Mouse (Mus musculus): ENCODE measurements around the gene Ldlrad2. TPM values are rescaled to one million over a fixed set of nuclear protein-coding genes. Genes with fewer than 3 reads are reported as not detected.
"Not testable (repeated sequence)": the region's sequence is repeated elsewhere in the genome, so short reads cannot be mapped to it uniquely, and the experiment has no call there.

Ldlrad2 gene
- total and polyA plus RNA-seq, 3 experiments: not detected

GRCm38 (mm10) chr4:137590961-137591360 lies 16.6 kb upstream of the Ldlrad2 start:
- ATAC-seq (ENCODE audit: extremely low read depth, insufficient number of reproducible peaks, low FRiP score, poor library complexity, severe bottlenecking): no peak
- no peak for TF ChIP-seq CTCF (IDR thresholded peaks at IDR 0.05; ENCODE audit: low read depth, low read length)
- no peak for TF ChIP-seq POLR2AphosphoS5 (IDR thresholded peaks at IDR 0.05; ENCODE audit: insufficient replicate concordance, low read depth, low read length)
- TF ChIP-seq TAL1 (conservative IDR thresholded peaks at IDR 0.05; ENCODE audit: low read depth, low read length): no peak
- no peak for TF ChIP-seq GATA1 (IDR thresholded peaks at IDR 0.05; ENCODE audit: borderline replicate concordance, low read length)
- TF ChIP-seq GATA2 (IDR thresholded peaks at IDR 0.05; ENCODE audit: borderline replicate concordance, low read depth, low read length): no peak

GRCm38 (mm10) chr4:137589586-137589985 lies 15.2 kb upstream of the Ldlrad2 start:
- H3K36me3 ChIP-seq (replicated peaks): no peaks in the 10 kb centered on the region
- no peak for ATAC-seq (ENCODE audit: extremely low read depth, insufficient number of reproducible peaks, low FRiP score, poor library complexity, severe bottlenecking)
- H3K27me3 ChIP-seq (ENCODE audit: insufficient read depth, low read length): peaks cover 12% of the 10 kb centered on the region
- no peak overlapping the region for H3K4me3 ChIP-seq (ENCODE audit: low read depth, low read length)
- TF ChIP-seq TAL1 (conservative IDR thresholded peaks at IDR 0.05; ENCODE audit: low read depth, low read length): no peak
- TF ChIP-seq GATA2 (IDR thresholded peaks at IDR 0.05; ENCODE audit: borderline replicate concordance, low read depth, low read length): no peak
- no peak for TF ChIP-seq CTCF (IDR thresholded peaks at IDR 0.05; ENCODE audit: low read depth, low read length)
- no peak for TF ChIP-seq GATA1 (IDR thresholded peaks at IDR 0.05; ENCODE audit: borderline replicate concordance, low read length)
- no peak for TF ChIP-seq POLR2AphosphoS5 (IDR thresholded peaks at IDR 0.05; ENCODE audit: insufficient replicate concordance, low read depth, low read length)
- no peaks in the 10 kb centered on the region for H3K9me3 ChIP-seq (replicated peaks)
- no peak for DNase-seq (ENCODE audit: low spot score)
- H3K4me1 ChIP-seq (ENCODE audit: insufficient read depth, low read depth, low read length): peaks cover 2% of the 10 kb centered on the region

More at GRCm38 (mm10) chr4:137590961-137591360, 16.6 kb upstream of the Ldlrad2 start:
- Histone ChIP-seq H3K9me3 (replicated peaks) (no peaks in the 10 kb centered on the region), H3K4me3 (ENCODE audit: low read depth, low read length) (no peak overlapping the region), H3K27me3 (ENCODE audit: insufficient read depth, low read length) (peaks cover 12% of the 10 kb centered on the region), H3K4me1 (ENCODE audit: insufficient read depth, low read depth, low read length) (peaks cover 11% of the 10 kb centered on the region), H3K36me3 (replicated peaks) (peaks cover 2% of the 10 kb centered on the region)
- DNase-seq (ENCODE audit: low spot score): no peak

- not testable (repeated sequence) for H3K9me3 ChIP-seq (replicated peaks); H3K4me1 ChIP-seq (ENCODE audit: insufficient read depth, low read depth, low read length); ATAC-seq (ENCODE audit: extremely low read depth, insufficient number of reproducible peaks, low FRiP score, poor library complexity, severe bottlenecking); H3K36me3 ChIP-seq (replicated peaks); H3K4me3 ChIP-seq (ENCODE audit: low read depth, low read length); DNase-seq (ENCODE audit: low spot score)
- peaks cover 12% of the 10 kb centered on the region for H3K27me3 ChIP-seq (ENCODE audit: insufficient read depth, low read length)
Observed at GRCm38 (mm10) chr4:137589095-137589494, 14.7 kb upstream of the Ldlrad2 start.

GRCm38 (mm10) chr4:137581815-137582214 lies 7.4 kb upstream of the Ldlrad2 start:
- DNase-seq (ENCODE audit: low spot score): peak; percentile 44
- no peak for ATAC-seq (ENCODE audit: extremely low read depth, insufficient number of reproducible peaks, low FRiP score, poor library complexity, severe bottlenecking)
- Histone ChIP-seq H3K9me3 (replicated peaks) (no peaks in the 10 kb centered on the region), H3K27me3 (ENCODE audit: insufficient read depth, low read length) (peaks cover 18% of the 10 kb centered on the region), H3K4me3 (ENCODE audit: low read depth, low read length) (no peak overlapping the region), H3K36me3 (replicated peaks) (no peaks in the 10 kb centered on the region), H3K4me1 (ENCODE audit: insufficient read depth, low read depth, low read length) (no peaks in the 10 kb centered on the region; the same call in 1 of the 2 replicates)
- TF ChIP-seq GATA2 (IDR thresholded peaks at IDR 0.05; ENCODE audit: borderline replicate concordance, low read depth, low read length) (no peak), CTCF (IDR thresholded peaks at IDR 0.05; ENCODE audit: low read depth, low read length) (0 out of 2 replicates have a peak, but pooled peaks have one; percentile 5)

- Histone ChIP-seq H3K9me3 (replicated peaks) (no peaks in the 10 kb centered on the region), H3K4me1 (ENCODE audit: insufficient read depth, low read depth, low read length) (no peaks in the 10 kb centered on the region; the same call in 1 of the 2 replicates), H3K27me3 (ENCODE audit: insufficient read depth, low read length) (peaks cover 24% of the 10 kb centered on the region), H3K4me3 (ENCODE audit: low read depth, low read length) (no peak overlapping the region), H3K36me3 (replicated peaks) (no peaks in the 10 kb centered on the region)
- TF ChIP-seq POLR2AphosphoS5 (IDR thresholded peaks at IDR 0.05; ENCODE audit: insufficient replicate concordance, low read depth, low read length) (no peak), GATA1 (IDR thresholded peaks at IDR 0.05; ENCODE audit: borderline replicate concordance, low read length) (no peak), CTCF (IDR thresholded peaks at IDR 0.05; ENCODE audit: low read depth, low read length) (no peak), GATA2 (IDR thresholded peaks at IDR 0.05; ENCODE audit: borderline replicate concordance, low read depth, low read length) (no peak), TAL1 (conservative IDR thresholded peaks at IDR 0.05; ENCODE audit: low read depth, low read length) (no peak)
- ATAC-seq (ENCODE audit: extremely low read depth, insufficient number of reproducible peaks, low FRiP score, poor library complexity, severe bottlenecking): no peak
- no peak for DNase-seq (ENCODE audit: low spot score)
Observed at GRCm38 (mm10) chr4:137580299-137580698, 5.9 kb upstream of the Ldlrad2 start.

- DNase-seq (ENCODE audit: low spot score): no peak
- ATAC-seq (ENCODE audit: extremely low read depth, insufficient number of reproducible peaks, low FRiP score, poor library complexity, severe bottlenecking): no peak
- Histone ChIP-seq H3K36me3 (replicated peaks) (no peaks in the 10 kb centered on the region), H3K4me1 (ENCODE audit: insufficient read depth, low read depth, low read length) (no peaks in the 10 kb centered on the region; the same call in 1 of the 2 replicates), H3K4me3 (ENCODE audit: low read depth, low read length) (no peak overlapping the region), H3K9me3 (replicated peaks) (no peaks in the 10 kb centered on the region), H3K27me3 (ENCODE audit: insufficient read depth, low read length) (peaks cover 24% of the 10 kb centered on the region)
- TF ChIP-seq TAL1 (conservative IDR thresholded peaks at IDR 0.05; ENCODE audit: low read depth, low read length) (no peak), CTCF (IDR thresholded peaks at IDR 0.05; ENCODE audit: low read depth, low read length) (no peak), POLR2AphosphoS5 (IDR thresholded peaks at IDR 0.05; ENCODE audit: insufficient replicate concordance, low read depth, low read length) (no peak), GATA1 (IDR thresholded peaks at IDR 0.05; ENCODE audit: borderline replicate concordance, low read length) (no peak), GATA2 (IDR thresholded peaks at IDR 0.05; ENCODE audit: borderline replicate concordance, low read depth, low read length) (no peak)
Observed at GRCm38 (mm10) chr4:137579789-137580188, 5.4 kb upstream of the Ldlrad2 start.
